Mouse (Mus musculus) testis, adult 2 months (tissue): ENCODE data around the gene Cebpb. TPM values are rescaled to one million over a fixed set of nuclear protein-coding genes. Genes with fewer than 3 reads are reported as not detected.

Experiments used
- H3K27ac ChIP-seq: fragments of 200-500 bp; 2 replicates; pipeline ENCODE4 v1.5.1; 2012; ENCODE audit warnings: low read depth, low read length; ENCODE audit not compliant: control insufficient read depth, insufficient read depth
- H3K27me3 ChIP-seq: fragments of 200-500 bp; 2 replicates; pipeline ENCODE4 v1.6.1; 2012; ENCODE audit warnings: mild to moderate bottlenecking, low read length, moderate library complexity; ENCODE audit not compliant: control insufficient read depth, insufficient read depth
- H3K36me3 ChIP-seq: fragments of 200-500 bp; 2 replicates; pipeline ENCODE4 v1.6.1; 2012; ENCODE audit warnings: mild to moderate bottlenecking, low read length; ENCODE audit not compliant: control insufficient read depth, insufficient read depth
- H3K4me1 ChIP-seq: fragments of 200-500 bp; 2 replicates; pipeline ENCODE4 v1.6.1; 2012; ENCODE audit warnings: low read length; ENCODE audit not compliant: control insufficient read depth, insufficient read depth
- H3K4me3 ChIP-seq: fragments of 200-500 bp; 2 replicates; pipeline ENCODE4 v1.5.1; 2012; ENCODE audit warnings: low read depth, mild to moderate bottlenecking, low read length, moderate library complexity, mixed read lengths; ENCODE audit not compliant: control insufficient read depth
- CTCF ChIP-seq: fragments of 200-500 bp; IDR thresholded peaks from 2 replicates; pipeline ENCODE4 v1.5.1; 2012; ENCODE audit warnings: low read depth, mild to moderate bottlenecking, inconsistent platforms, low read length, moderate library complexity; ENCODE audit not compliant: control insufficient read depth, insufficient read depth, insufficient replicate concordance
- POLR2A ChIP-seq: fragments of 200-500 bp; IDR thresholded peaks from 2 replicates; pipeline ENCODE4 v1.6.1; 2012; ENCODE audit warnings: low read depth, mild to moderate bottlenecking, inconsistent platforms, low read length, moderate library complexity; ENCODE audit not compliant: control insufficient read depth
- polyA plus RNA-seq: library from polyadenylated mRNA; depleted of rRNA; stranded (reverse); fragments of >200 nt; gene quantifications from 2 replicates; pipeline ENCODE4 v1.2.3, GENCODE M21; 2012

The Cebpb gene
- polyA plus RNA-seq, 1 experiment: 2.9 TPM

GRCm38 (mm10) chr2:167694244-167694643 lies 5.5 kb downstream of the Cebpb start:
- Histone ChIP-seq H3K27ac (no peak overlapping the region), H3K4me3 (no peak overlapping the region), H3K4me1 (peaks cover 14% of the 10 kb centered on the region), H3K27me3 (no peaks in the 10 kb centered on the region), H3K36me3 (no peaks in the 10 kb centered on the region)
- no peak for TF ChIP-seq CTCF
- no peak for TF ChIP-seq POLR2A

GRCm38 (mm10) chr2:167694963-167695362 lies 6.2 kb downstream of the Cebpb start:
- H3K4me3 ChIP-seq: no peak overlapping the region
- no peak overlapping the region for H3K27ac ChIP-seq
- no peaks in the 10 kb centered on the region for H3K36me3 ChIP-seq
- TF ChIP-seq CTCF (no peak), POLR2A (no peak)
- no peaks in the 10 kb centered on the region for H3K27me3 ChIP-seq
- peaks cover 7% of the 10 kb centered on the region for H3K4me1 ChIP-seq

GRCm38 (mm10) chr2:167695491-167695890 lies 6.8 kb downstream of the Cebpb start:
- TF ChIP-seq POLR2A (no peak), CTCF (no peak)
- Histone ChIP-seq H3K36me3 (no peaks in the 10 kb centered on the region), H3K27me3 (no peaks in the 10 kb centered on the region), H3K4me3 (no peak overlapping the region), H3K4me1 (peaks cover 5% of the 10 kb centered on the region), H3K27ac (no peak overlapping the region)

- Histone ChIP-seq H3K27me3 (no peaks in the 10 kb centered on the region), H3K27ac (no peak overlapping the region), H3K36me3 (no peaks in the 10 kb centered on the region), H3K4me3 (no peak overlapping the region), H3K4me1 (peaks cover 4% of the 10 kb centered on the region; the same call in 1 of the 2 replicates)
- TF ChIP-seq CTCF (no peak), POLR2A (no peak)
Observed at GRCm38 (mm10) chr2:167696143-167696542, 7.4 kb downstream of the Cebpb start.

GRCm38 (mm10) chr2:167697902-167698301 lies 9.2 kb downstream of the Cebpb start:
- no peak overlapping the region for H3K4me3 ChIP-seq
- no peak for TF ChIP-seq POLR2A
- no peak for TF ChIP-seq CTCF
- peaks cover 4% of the 10 kb centered on the region; the same call in 1 of the 2 replicates for H3K4me1 ChIP-seq
- H3K36me3 ChIP-seq: no peaks in the 10 kb centered on the region
- H3K27ac ChIP-seq: no peak overlapping the region; the same call in 1 of the 2 replicates
- H3K27me3 ChIP-seq: no peaks in the 10 kb centered on the region

GRCm38 (mm10) chr2:167700018-167700417 lies 11.3 kb downstream of the Cebpb start:
- no peak for TF ChIP-seq CTCF
- no peak for TF ChIP-seq POLR2A
- Histone ChIP-seq H3K27me3 (no peaks in the 10 kb centered on the region), H3K4me1 (peaks cover 4% of the 10 kb centered on the region; the same call in 1 of the 2 replicates), H3K4me3 (no peak overlapping the region), H3K27ac (no peak overlapping the region), H3K36me3 (no peaks in the 10 kb centered on the region)

- Histone ChIP-seq H3K4me1 (peaks cover 4% of the 10 kb centered on the region; the same call in 1 of the 2 replicates), H3K27me3 (no peaks in the 10 kb centered on the region), H3K4me3 (no peak overlapping the region), H3K27ac (no peak overlapping the region), H3K36me3 (no peaks in the 10 kb centered on the region)
- no peak for TF ChIP-seq CTCF
- no peak for TF ChIP-seq POLR2A
Observed at GRCm38 (mm10) chr2:167701472-167701871, 12.8 kb downstream of the Cebpb start.

GRCm38 (mm10) chr2:167702126-167702525 lies 13.4 kb downstream of the Cebpb start:
- H3K27ac ChIP-seq: no peak overlapping the region
- no peaks in the 10 kb centered on the region for H3K27me3 ChIP-seq
- peaks cover 4% of the 10 kb centered on the region; the same call in 1 of the 2 replicates for H3K4me1 ChIP-seq
- TF ChIP-seq CTCF: no peak
- no peak for TF ChIP-seq POLR2A
- no peaks in the 10 kb centered on the region for H3K36me3 ChIP-seq
- no peak overlapping the region for H3K4me3 ChIP-seq
